Mouse (Mus musculus) ES-E14 (cell line): ENCODE results near the gene H2afy. TPM values are rescaled to one million over a fixed set of nuclear protein-coding genes. Genes with fewer than 3 reads are reported as not detected.

Source experiments
- DNase-seq: peaks from one replicate; pipeline ENCODE4 v3.0.0-alpha.2; 2013; ENCODE audit warnings: low read depth, low spot score
- H3K27ac ChIP-seq: 2 replicates; pipeline ENCODE4 v1.5.1; 2012; ENCODE audit warnings: low read depth, mild to moderate bottlenecking, low read length, moderate library complexity, mixed read lengths; ENCODE audit not compliant: poor library complexity, insufficient read depth, severe bottlenecking
- H3K36me3 ChIP-seq: 2 replicates; pipeline ENCODE4 v1.6.1; 2012; ENCODE audit warnings: mild to moderate bottlenecking, low read length, moderate library complexity, mixed read lengths; ENCODE audit not compliant: control insufficient read depth, poor library complexity, insufficient read depth, severe bottlenecking
- H3K4me1 ChIP-seq, 2 experiments: fragments of 150-350 bp in 1 of 2; sonication (generic) in 1 of 2; 2 replicates each; pipeline ENCODE4 v1.6.1; 2012; ENCODE audit warnings: low read length in 2 of 2, mild to moderate bottlenecking in 1 of 2, mixed read lengths in 1 of 2; ENCODE audit not compliant: control insufficient read depth in 2 of 2, insufficient read depth in 2 of 2, poor library complexity in 1 of 2
- H3K4me3 ChIP-seq, 2 experiments: fragments of 150-350 bp in 1 of 2; sonication (generic) in 1 of 2; 2 replicates each; pipeline ENCODE4 v1.5.1; 2012; ENCODE audit warnings: low read length in 2 of 2, low read depth in 1 of 2, mild to moderate bottlenecking in 1 of 2, mixed read lengths in 1 of 2; ENCODE audit not compliant: insufficient read depth in 1 of 2, poor library complexity in 1 of 2, severe bottlenecking in 1 of 2
- H3K9ac ChIP-seq: 2 replicates; pipeline ENCODE4 v1.6.1; 2012; ENCODE audit warnings: low read depth, mild to moderate bottlenecking, low read length, mixed read lengths; ENCODE audit not compliant: poor library complexity, insufficient read depth, severe bottlenecking
- H3K9me3 ChIP-seq: fragments of 150-350 bp; sonication (generic); 2 replicates; pipeline ENCODE4 v1.6.1; 2012; ENCODE audit warnings: low read depth, mild to moderate bottlenecking, low read length; ENCODE audit not compliant: control insufficient read depth, insufficient read depth
- CHD2 ChIP-seq: IDR thresholded peaks from 2 replicates; pipeline ENCODE4 v1.6.1; 2014; ENCODE audit warnings: mild to moderate bottlenecking, low read depth, low read length, inconsistent platforms
- HCFC1 ChIP-seq: IDR thresholded peaks from 2 replicates; pipeline ENCODE4 v1.6.1; 2012; ENCODE audit warnings: low read length, inconsistent platforms, borderline replicate concordance; ENCODE audit not compliant: insufficient read depth
- MAFK ChIP-seq: IDR thresholded peaks from 2 replicates; pipeline ENCODE4 v1.6.1; 2014; ENCODE audit warnings: mild to moderate bottlenecking, low read depth, low read length, inconsistent platforms; ENCODE audit not compliant: insufficient read depth
- ZC3H11A ChIP-seq: IDR thresholded peaks from 2 replicates; pipeline ENCODE4 v1.6.1; 2012; ENCODE audit warnings: low read depth, mild to moderate bottlenecking, inconsistent platforms, low read length, borderline replicate concordance
- ZNF384 ChIP-seq: IDR thresholded peaks from 2 replicates; pipeline ENCODE4 v1.6.1; 2012; ENCODE audit warnings: low read depth, low read length, inconsistent platforms
- in situ Hi-C, 2 experiments: fragments of 600-800 bp; cut with MboI; formaldehyde crosslinking; loops; one replicate each; pipeline ENCODE4 v1.15.1; 2025; ENCODE audit warnings: low sequenced_read_pairs in 2 of 2, inconsistent platforms in 1 of 2; ENCODE audit not compliant: unreplicated experiment in 2 of 2
- total RNA-seq: library from RNA; depleted of rRNA; stranded (reverse); fragments of 300-350 nt; gene quantifications from 2 replicates; pipeline ENCODE4 v1.2.3, GENCODE M21; 2012

Gene H2afy
- total RNA-seq, 1 experiment: 67.3 TPM

- in situ Hi-C loops: no loop called here
- no peak for TF ChIP-seq ZNF384
These were observed 39.7 kb upstream of the H2afy start for GRCm38 (mm10) chr13:56175848-56176247.

GRCm38 (mm10) chr13:56172901-56173545, 36.9 kb upstream of the H2afy start:
- DNase-seq: no peak
- TF ChIP-seq ZNF384 (no peak), MAFK (no peak), CHD2 (no peak), ZC3H11A (no peak), HCFC1 (no peak)
- 0 out of 4 replicates have a peak, but pooled peaks cover 0 to under 1% of the 10 kb centered on the region in 2 experiments for H3K4me1 ChIP-seq
- no peaks in the 10 kb centered on the region for H3K9me3 ChIP-seq
- H3K36me3 ChIP-seq: no peaks in the 10 kb centered on the region
- no peak overlapping the region for H3K9ac ChIP-seq
- H3K27ac ChIP-seq: no peak overlapping the region
- in situ Hi-C loops: no loop called here
- no peak overlapping the region for H3K4me3 ChIP-seq

More at GRCm38 (mm10) chr13:56175848-56176247, 39.7 kb upstream of the H2afy start:
- no peak overlapping the region for H3K27ac ChIP-seq
- H3K9me3 ChIP-seq: no peaks in the 10 kb centered on the region
- no peak for DNase-seq
- no peak overlapping the region for H3K4me3 ChIP-seq
- H3K4me1 ChIP-seq: no peaks in the 10 kb centered on the region
- no peaks in the 10 kb centered on the region for H3K36me3 ChIP-seq
- H3K9ac ChIP-seq: no peak overlapping the region

- Histone ChIP-seq H3K9ac (no peak overlapping the region), H3K4me1 (peaks cover 0 to 3% of the 10 kb centered on the region in 2 experiments; a peak in 1 of 4 replicates), H3K27ac (no peak overlapping the region), H3K4me3 (no peak overlapping the region), H3K9me3 (no peaks in the 10 kb centered on the region), H3K36me3 (no peaks in the 10 kb centered on the region)
- TF ChIP-seq ZC3H11A (no peak), MAFK (no peak), HCFC1 (no peak), ZNF384 (no peak), CHD2 (no peak)
- no peak for DNase-seq
- in situ Hi-C loops: no loop called here
These were observed 35.9 kb upstream of the H2afy start for GRCm38 (mm10) chr13:56172106-56172505.

- in situ Hi-C loops: no loop called here
- H3K36me3 ChIP-seq: no peaks in the 10 kb centered on the region
- no peak overlapping the region for H3K4me3 ChIP-seq
- H3K9me3 ChIP-seq: no peaks in the 10 kb centered on the region
- DNase-seq: no peak
- no peak for TF ChIP-seq ZNF384
- TF ChIP-seq CHD2: no peak
- TF ChIP-seq HCFC1: no peak
- no peak for TF ChIP-seq MAFK
- no peak for TF ChIP-seq ZC3H11A
- H3K27ac ChIP-seq: no peak overlapping the region
- no peak overlapping the region for H3K9ac ChIP-seq
- peaks cover 0 to 3% of the 10 kb centered on the region in 2 experiments; a peak in 1 of 4 replicates for H3K4me1 ChIP-seq
These were observed 32.2 kb upstream of the H2afy start for GRCm38 (mm10) chr13:56168403-56168781.
